Mouse (Mus musculus): ENCODE data around the gene Acsbg1.

DNA sequence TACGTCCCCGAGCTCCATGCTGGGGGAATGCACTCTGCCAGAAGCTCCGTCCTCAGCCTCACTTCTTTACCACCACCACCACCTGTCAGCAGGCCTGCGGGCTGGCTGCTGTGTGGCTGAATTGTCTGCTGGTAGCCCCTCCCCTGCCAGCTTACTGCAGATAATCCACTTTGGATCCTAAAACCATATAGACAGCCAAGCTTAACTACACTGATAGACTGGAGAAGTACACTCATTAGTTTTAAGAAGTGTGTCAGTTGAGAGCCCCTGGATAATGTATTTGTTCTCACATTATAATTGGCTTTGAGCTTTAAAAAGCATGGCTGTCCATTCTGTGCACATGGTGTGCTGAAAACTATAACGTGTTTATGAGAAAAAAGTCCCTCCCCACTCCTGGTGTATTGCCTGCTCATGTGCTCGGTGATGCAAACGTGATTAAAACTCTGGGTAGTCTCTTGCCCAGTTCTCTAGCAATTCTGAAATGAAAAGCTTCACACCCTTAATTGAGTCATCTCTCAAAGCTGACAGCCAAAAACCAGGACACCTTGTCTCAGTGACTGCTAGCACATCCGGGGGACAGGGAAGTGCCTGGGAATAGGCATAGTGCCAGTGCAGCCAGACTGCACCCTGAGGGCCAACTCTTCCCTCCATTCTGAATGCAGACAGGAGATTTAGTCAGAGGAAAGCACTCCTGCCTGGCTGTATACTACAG, 45.8 kb upstream of the Acsbg1 start:
- TF ChIP-seq CTCF (IDR thresholded peaks at IDR 0.05; ENCODE audit: low read depth, low read length) (no peak), POLR2A (IDR thresholded peaks at IDR 0.05; ENCODE audit: extremely low read depth, insufficient read depth, low read length) (no peak)

All from liver, adult 2 months (tissue).